Mouse (Mus musculus) MEL (cell line): Measurements from ENCODE around the gene Ankrd35.

Experiments
- BHLHE40 ChIP-seq: IDR thresholded peaks from 2 replicates; pipeline ENCODE4 v1.6.1; 2012; ENCODE audit warnings: low read depth, mild to moderate bottlenecking, inconsistent platforms, low read length, improper control_type of control experiment, borderline replicate concordance
- CHD1 ChIP-seq: IDR thresholded peaks from 2 replicates; pipeline ENCODE4 v1.6.1; 2012; ENCODE audit warnings: low read depth, mild to moderate bottlenecking, inconsistent platforms, low read length, improper control_type of control experiment
- MAFK ChIP-seq: IDR thresholded peaks from 2 replicates; pipeline ENCODE4 v1.6.1; 2011; ENCODE audit warnings: low read depth, mild to moderate bottlenecking, low read length, improper control_type of control experiment, borderline replicate concordance
- NRF1 ChIP-seq: IDR thresholded peaks from 2 replicates; pipeline ENCODE4 v1.6.1; 2014; ENCODE audit warnings: low read depth, mild to moderate bottlenecking, inconsistent platforms, low read length, improper control_type of control experiment, moderate library complexity; ENCODE audit not compliant: poor library complexity, insufficient read depth, severe bottlenecking

GRCm38 (mm10) chr3:96701003-96701402, 31.1 kb downstream of the Ankrd35 start:
- TF ChIP-seq NRF1 (no peak), MAFK (no peak), BHLHE40 (no peak), CHD1 (no peak)
